Mouse (Mus musculus): ENCODE measurements around the gene Mr1.

The Mr1 gene

DNA sequence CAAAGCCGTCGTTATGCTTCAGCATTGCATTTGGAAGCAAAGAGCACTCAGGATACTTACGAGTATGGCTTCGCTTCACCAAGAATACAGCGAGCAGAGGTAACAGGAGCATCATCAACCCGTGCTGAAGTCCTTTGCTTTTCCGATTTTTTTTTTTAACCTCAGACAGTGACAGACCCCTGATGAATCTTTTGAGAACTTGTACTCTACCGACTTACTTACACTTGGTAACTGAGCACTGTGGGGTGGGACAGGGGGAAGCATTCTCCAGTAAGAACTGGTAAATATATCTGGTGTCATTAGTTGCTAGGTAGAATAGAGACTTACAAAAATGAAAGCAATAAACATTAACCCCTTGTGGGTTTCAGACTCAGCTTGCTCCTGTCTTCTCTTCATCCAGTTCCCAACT is at the start of gene Mr1:
Gene Mr1 (minus strand): TSS at position 243 of the 409 bp plus-strand sequence.
- in situ Hi-C loops (cut with MboI, MseI) = loop anchor here in 1 of 2 experiments (10.0 kb wide), 1 partner anchor 92 kb away; no protein-coding TSS in a partner anchor

DNA sequence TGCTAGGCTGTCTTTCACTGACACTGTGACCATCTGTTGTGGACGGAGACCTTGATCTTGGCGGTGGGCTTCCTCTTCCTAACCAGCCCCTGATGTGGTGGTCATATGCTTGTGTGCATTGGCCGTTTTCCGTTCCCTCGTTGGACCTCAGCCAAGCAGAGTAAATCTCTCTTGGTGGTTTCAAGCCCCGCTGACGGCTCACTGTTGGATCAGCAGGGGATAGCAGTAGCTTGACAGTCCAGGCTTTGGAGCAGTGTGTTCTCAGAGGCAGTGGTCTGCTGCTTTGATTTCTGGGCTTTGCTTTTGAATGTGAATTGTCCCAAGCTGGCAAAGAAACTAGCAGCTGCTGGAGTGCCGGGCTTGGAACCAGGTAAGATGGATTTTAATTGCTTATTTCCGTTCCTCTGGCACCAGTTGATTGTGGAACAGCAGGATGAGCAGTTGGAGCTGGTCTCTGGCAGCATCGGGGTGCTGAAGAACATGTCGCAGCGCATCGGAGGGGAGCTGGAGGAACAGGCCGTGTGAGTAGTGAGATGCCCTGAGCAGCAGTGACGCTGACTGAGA is 46.3 kb upstream of the Mr1 start:
- in situ Hi-C loops (cut with MboI, MseI) = no loop called here

- in situ Hi-C loops (cut with MboI, MseI) = no loop called here
These were observed 45.1 kb upstream of the Mr1 start for GRCm38 (mm10) chr1:155191671-155192070.

GRCm38 (mm10) chr1:155191219-155191618 is 44.6 kb upstream of the Mr1 start:
- in situ Hi-C loops (cut with MboI, MseI) = no loop called here

GRCm38 (mm10) chr1:155188656-155189055 is 42.0 kb upstream of the Mr1 start:
- in situ Hi-C loops (cut with MboI, MseI) = no loop called here

DNA sequence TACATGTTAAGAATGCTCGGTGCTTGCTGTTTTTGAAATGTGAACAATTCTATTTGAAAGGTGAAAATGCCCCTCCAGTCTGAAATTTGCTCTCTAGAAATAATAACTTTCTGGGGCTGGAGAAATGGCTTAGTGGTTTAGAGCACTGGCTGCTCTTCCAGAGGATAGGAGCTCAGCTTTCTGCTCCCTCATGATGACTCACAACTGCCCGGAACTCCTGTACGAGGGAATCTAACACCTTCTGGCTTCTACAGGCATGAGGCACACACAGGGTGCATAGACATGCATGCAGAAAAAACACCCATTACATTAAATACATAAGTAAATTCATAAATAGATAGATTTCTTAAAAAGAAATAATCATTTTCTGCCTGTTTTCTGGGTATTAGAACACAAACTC is 37.6 kb upstream of the Mr1 start:
- in situ Hi-C loops (cut with MboI, MseI) = no loop called here

DNA sequence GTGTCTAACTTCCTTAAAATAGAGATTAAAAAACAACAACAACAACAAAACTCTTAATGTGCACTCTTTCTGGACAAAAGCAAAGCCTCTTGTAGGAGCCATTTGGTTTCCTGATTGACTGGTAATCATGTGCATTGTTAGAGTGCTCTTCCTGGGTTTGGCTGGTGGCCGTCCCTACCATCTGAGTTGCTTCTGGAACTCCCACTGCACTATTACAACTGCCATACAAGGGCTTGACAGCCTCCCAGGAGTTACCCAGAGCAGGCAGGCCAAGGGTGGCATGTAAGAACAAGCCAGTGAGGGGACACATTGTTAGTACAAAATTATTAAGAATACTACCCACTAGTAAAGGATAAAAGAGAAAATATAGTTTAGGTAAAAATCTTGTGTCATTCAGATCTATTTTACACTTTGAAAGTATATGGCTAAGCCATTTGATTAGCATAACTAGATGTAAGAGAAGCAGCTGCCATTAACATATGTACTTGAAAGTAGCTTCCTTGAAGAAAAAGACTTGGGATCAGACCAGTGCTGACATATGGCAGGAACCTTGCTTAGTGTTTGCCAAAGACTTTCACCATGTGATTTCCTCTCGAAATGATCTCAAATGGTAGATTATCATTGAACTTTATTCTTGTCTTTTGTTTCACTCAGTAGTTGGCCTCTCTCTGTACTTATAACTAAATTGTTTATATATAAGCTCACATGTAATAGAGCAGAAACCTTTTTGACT is 31.7 kb upstream of the Mr1 start:
- in situ Hi-C loops (cut with MboI, MseI) = no loop called here

DNA sequence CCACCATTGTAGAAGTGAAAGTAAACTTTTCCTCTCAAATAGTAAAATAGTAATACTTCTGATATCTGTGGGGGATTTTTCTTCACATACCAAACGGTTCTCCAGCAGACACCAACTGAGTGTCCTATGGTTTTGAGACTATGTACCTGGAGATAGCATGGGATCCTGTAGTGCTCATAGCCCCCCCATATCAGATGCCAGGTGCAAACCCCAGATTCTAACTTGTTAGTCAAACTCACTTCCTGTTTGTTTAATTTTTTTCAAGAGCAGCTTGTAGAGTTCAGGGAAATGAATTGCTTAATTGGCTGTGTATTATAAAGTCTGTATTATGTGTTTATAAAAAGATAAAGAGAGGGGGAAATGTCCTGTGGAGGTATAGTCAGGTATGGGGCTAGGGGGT is 27.8 kb upstream of the Mr1 start:
- in situ Hi-C loops (cut with MboI, MseI) = loop anchor here in 1 of 2 experiments (25.0 kb wide), 1 partner anchor 1738 kb away; no protein-coding TSS in a partner anchor

- in situ Hi-C loops (cut with MboI, MseI) = loop anchor here in 1 of 2 experiments (25.0 kb wide), 1 partner anchor 1739 kb away; no protein-coding TSS in a partner anchor
These were observed 27.0 kb upstream of the Mr1 start for GRCm38 (mm10) chr1:155173644-155174016.

GRCm38 (mm10) chr1:155172895-155173643 is 26.5 kb upstream of the Mr1 start:
- in situ Hi-C loops (cut with MboI, MseI) = loop anchor here in 1 of 2 experiments (25.0 kb wide), 1 partner anchor 1739 kb away; no protein-coding TSS in a partner anchor

GRCm38 (mm10) chr1:155169935-155170334 is 23.3 kb upstream of the Mr1 start:
- in situ Hi-C loops (cut with MboI, MseI) = loop anchor here in 1 of 2 experiments (25.0 kb wide), 1 partner anchor 1742 kb away; no protein-coding TSS in a partner anchor

DNA sequence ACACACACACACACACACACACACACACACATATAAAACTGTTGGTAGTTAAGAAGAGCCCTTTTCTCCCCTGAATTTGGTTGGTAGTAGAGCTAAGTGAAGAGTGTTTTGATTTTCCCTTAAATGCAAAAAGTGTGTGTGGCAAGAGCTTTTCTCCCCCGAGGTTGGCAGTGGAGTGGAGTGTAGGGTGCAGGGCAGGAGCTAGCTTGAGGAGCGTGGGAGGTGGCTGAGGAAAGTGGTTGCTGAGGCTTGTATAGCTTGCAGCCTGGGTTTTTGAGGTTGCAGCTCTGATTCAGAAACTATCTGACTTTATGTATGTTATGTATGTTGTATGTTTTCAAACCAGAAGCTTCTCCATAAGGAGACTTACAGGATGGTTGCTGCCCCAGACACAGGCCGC is 20.8 kb upstream of the Mr1 start:
- in situ Hi-C loops (cut with MboI, MseI) = loop anchor here in 1 of 2 experiments (25.0 kb wide), 1 partner anchor 1745 kb away; no protein-coding TSS in a partner anchor

DNA sequence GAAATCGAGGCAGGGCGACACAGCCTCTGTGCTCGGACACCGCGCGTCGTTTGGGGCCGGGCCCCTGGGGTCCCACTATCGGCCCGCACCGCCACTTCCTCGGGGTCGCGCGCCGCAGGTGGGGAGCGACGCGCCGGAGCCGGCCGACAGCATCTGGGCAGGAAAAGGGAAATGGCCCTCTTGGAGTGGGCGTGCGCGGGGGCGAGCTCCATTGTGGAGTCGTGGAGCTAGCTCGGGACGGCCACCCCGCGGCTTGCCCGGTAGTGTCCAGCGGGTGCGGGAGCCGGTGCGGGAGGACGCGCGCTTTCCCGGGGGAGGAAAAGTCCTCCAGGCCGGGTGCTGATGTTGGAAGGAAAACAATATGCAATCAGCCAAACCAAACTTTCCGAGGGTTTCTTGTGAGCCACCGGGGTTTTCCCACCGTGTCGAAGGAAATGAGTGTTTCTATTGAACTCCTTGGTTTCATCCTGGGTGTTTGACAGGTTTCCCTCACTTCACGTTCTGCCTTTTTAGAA is 12.4 kb upstream of the Mr1 start:
- in situ Hi-C loops (cut with MboI, MseI) = loop anchor here (5.0 to 25.0 kb wide), 3 partner anchors 57 to 1753 kb away; no protein-coding TSS in a partner anchor

DNA sequence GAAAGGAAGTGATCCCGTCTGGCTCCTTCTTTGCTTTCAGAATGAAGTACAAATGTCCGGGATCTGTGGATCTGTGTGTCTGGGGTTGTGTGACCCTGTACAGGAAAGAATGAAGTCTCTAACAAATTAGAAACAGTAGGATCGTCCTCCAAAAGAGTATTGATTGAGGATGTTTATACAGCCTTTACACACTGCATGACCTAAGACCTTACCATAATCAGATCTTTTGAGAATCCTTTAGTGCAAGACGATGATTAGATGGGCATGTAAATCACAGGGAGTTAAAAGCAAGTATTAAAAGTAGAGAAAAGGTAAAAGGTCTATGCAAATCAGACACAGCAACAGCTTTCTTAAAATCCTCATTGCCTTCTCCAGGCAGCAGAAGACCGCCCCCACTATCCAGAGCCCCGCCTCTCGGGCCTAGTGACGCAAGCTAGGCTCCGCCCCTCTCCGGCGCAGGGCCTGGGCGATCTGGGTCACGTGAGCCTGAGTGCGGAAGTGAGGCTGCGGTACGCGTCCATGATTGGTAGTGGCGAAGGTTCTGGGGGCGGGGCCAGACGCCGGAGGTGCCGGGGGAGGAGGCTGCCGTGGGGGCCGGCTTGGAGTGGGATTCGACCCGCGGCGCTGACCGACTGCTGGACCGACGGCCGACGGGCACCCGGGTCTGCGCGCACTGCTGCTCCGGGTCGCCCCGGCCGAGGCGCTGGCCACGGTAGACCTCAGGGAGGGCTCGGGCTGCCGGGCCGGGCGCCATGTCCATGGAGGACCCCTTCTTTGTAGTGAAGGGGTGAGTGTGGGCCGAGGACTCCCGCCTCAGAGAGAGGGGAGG is 11.7 kb upstream of the Mr1 start, which contains the start of gene Stx6:
Gene Stx6 (plus strand): TSS at position 575 of the 829 bp plus-strand sequence.
- in situ Hi-C loops (cut with MboI, MseI) = loop anchor here (5.0 to 25.0 kb wide), 3 partner anchors 56 to 1754 kb away; no protein-coding TSS in a partner anchor

- in situ Hi-C loops (cut with MboI, MseI) = loop anchor here in 1 of 2 experiments (25.0 kb wide), 1 partner anchor 1758 kb away; no protein-coding TSS in a partner anchor
These were observed 7.3 kb upstream of the Mr1 start for GRCm38 (mm10) chr1:155153906-155154305.

DNA sequence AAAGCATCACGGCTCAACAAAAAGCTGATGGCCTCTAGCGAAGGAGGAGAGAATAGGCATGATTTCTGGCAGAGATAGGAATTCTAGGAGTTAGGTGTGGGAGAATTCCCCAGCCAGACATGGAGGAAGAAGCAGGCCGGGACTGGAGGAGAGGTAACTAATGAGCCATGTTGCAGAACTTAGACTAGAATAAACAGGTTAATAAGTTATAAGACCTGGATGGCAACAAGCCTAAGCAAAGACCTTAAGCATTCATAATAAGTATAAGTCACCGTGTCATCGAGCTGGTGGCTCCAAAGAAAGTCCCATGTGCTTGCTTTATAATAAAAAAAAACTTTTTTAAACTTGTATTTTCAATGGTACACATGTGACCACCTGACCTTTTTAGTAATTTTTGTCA is 4.2 kb upstream of the Mr1 start:
- in situ Hi-C loops (cut with MboI, MseI) = loop anchor here in 1 of 2 experiments (25.0 kb wide), 1 partner anchor 1761 kb away; no protein-coding TSS in a partner anchor

- in situ Hi-C loops (cut with MboI, MseI) = loop anchor here in 1 of 2 experiments (10.0 kb wide), 1 partner anchor 95 kb away; no protein-coding TSS in a partner anchor
These were observed 2.8 kb upstream of the Mr1 start for GRCm38 (mm10) chr1:155149403-155149802.

DNA sequence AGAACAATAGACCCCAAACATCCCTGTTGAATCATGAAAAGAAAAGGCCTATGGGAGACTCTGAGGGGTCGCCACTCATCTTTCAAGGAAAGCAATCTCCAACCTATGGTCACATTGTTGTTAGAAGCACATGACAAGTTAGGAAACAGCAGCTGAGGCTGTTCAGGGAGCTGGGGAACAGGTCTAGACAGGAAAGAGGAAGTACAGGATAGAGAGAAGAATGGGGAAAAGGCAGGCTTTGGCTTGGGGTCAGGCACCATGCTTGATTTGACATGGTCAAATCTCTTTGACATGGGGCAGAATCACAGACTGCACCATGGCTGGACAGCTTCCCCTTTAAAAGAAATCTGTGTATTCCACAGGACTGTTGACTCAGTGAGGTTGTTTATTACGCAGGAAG is 614 bp upstream of the Mr1 start:
- in situ Hi-C loops (cut with MboI, MseI) = loop anchor here in 1 of 2 experiments (10.0 kb wide), 1 partner anchor 92 kb away; no protein-coding TSS in a partner anchor

DNA sequence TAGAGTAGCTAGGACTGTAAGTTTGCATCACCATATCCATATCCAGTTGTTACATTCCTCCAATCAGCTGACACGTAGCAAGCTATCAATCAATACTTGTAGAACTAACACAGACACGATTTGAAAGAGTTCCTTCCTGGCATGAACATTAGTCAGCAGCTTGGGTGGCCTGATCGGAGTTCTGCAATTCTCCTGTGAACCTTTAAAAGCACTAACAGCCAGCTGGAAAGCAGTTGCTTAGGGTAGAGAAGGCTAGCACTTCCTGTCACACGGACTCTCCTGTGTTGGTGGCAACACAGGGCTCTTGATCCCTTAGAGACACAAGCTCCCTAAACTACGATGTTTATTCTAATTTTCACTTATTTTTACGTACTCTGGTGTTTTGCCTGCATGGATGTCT is 994 bp downstream of the Mr1 start:
- in situ Hi-C loops (cut with MboI, MseI) = loop anchor here in 1 of 2 experiments (10.0 kb wide), 1 partner anchor 91 kb away; no protein-coding TSS in a partner anchor

DNA sequence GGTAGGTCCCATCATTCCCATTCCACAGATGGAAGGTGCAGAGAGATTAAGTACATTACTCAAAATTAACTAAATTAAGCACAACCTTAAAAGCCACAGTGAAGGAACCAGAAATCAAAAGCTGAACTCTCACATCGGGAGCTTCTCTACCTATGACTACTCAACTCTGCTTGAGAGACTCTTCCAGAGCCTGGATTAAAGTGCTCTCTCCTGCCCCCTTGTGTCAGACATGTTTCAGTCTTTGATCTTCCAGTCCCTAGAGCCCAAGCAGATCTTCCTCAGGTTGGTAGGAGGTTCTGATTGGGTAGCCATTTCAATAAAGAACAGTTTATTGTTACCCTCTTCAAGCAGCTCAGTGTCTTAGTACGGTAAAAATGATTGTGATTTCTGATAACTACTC is 6.5 kb downstream of the Mr1 start:
- in situ Hi-C loops (cut with MboI, MseI) = loop anchor here in 1 of 2 experiments (10.0 kb wide), 1 partner anchor 85 kb away; no protein-coding TSS in a partner anchor

Data from T-helper 17 cell (primary cell).